8 mouse cellular contexts compared by ENCODE assay signal in the genomic region with DNA sequence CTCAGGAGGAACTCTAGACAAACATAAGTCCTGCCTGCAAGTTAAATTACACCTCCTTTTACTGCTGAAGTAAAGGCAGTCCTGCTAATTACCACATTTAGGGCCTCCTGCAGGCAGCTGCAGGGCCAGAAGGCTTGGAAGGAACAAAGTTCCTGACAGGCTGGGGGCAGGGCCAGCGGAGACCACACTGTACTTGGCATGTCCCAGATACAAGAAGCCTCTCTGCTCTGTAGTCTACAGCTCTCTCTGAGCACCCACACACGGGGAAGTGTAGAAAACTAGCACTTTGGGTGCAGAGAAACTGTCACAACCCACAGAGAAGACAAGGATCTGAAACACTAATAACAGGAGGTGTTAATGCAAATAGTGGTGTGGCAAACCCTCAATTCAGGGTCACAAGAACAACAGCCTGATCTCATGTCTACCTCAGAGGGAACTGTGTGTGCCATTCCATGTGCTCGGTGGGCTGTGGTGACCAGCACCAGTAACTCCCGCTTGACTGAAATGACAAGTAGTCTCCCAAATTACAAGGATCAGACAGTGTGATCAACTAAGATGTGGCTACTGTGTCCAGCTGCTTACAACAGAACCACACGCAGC. TPM values are rescaled to one million over a fixed set of nuclear protein-coding genes. Genes with fewer than 3 reads are reported as not detected.
A peak's percentile ranks its signal among the peaks of the same experiment; 100 is the strongest.
DNase-seq lines count a peak whose midpoint lies in the region; ATAC-seq and TF ChIP-seq lines count a peak whose summit lies in the region.

No protein-coding gene starts in this region.

- H3K36me3 ChIP-seq in CH12.LX (replicated peaks in 1 of 2; ENCODE audit: control insufficient read depth in 1 of 2, insufficient read depth in 1 of 2, low read length in 1 of 2), result peaks cover 16 to 53% of the 10 kb centered on the region in 2 experiments
- H3K36me3 ChIP-seq in forebrain, embryonic 16.5 days (ENCODE audit: control insufficient read depth, insufficient read depth), result no peaks in the 10 kb centered on the region
- no peaks in the 10 kb centered on the region for H3K36me3 ChIP-seq in hindbrain, embryonic 14.5 days (replicated peaks; ENCODE audit: control insufficient read depth, insufficient read depth)

- H3K4me3 ChIP-seq in gastrocnemius, adult 2 months, result no peak overlapping the region
- H3K4me3 ChIP-seq in CH12.LX (replicated peaks in 1 of 3; ENCODE audit: low read depth in 2 of 3, low read length in 2 of 3, poor library complexity in 1 of 3), result no peak overlapping the region
- H3K4me3 ChIP-seq in forebrain, embryonic 16.5 days (replicated peaks; ENCODE audit: low read length), result no peak overlapping the region
- no peak overlapping the region for H3K4me3 ChIP-seq in hindbrain, embryonic 14.5 days (replicated peaks; ENCODE audit: low read length)

- H3K79me2 ChIP-seq in CH12.LX (replicated peaks; ENCODE audit: control insufficient read depth, extremely low read depth, insufficient read depth, poor library complexity, severe bottlenecking), result peaks cover 97% of the 10 kb centered on the region

- DNase-seq in gastrocnemius, adult 2 months, result peak; percentile 59
- no peak for DNase-seq in gastrocnemius, adult 8-10 months (ENCODE audit: low spot score in 2 of 2)
- peak; percentile 87 for DNase-seq in CH12.LX (ENCODE audit: extremely low read depth)
- DNase-seq in kidney, postnatal 4 days, result peak; percentile 44 to 59
- peak; percentile 38 to 77 for DNase-seq in right cerebral cortex, postnatal 36 days (ENCODE audit: low spot score in 2 of 2)
- no peak for DNase-seq in hindbrain, embryonic 14.5 days (ENCODE audit: low spot score)

- H3K27me3 ChIP-seq in CH12.LX (replicated peaks), result no peaks in the 10 kb centered on the region
- no peaks in the 10 kb centered on the region for H3K27me3 ChIP-seq in forebrain, embryonic 16.5 days (replicated peaks; ENCODE audit: control insufficient read depth, insufficient read depth, low read length)
- H3K27me3 ChIP-seq in hindbrain, embryonic 14.5 days (ENCODE audit: control insufficient read depth, insufficient read depth, low read length), result no peaks in the 10 kb centered on the region

- ATAC-seq in forebrain, embryonic 16.5 days, result peak; percentile 63
- no peak for ATAC-seq in hindbrain, embryonic 14.5 days (ENCODE audit: low FRiP score)
- no peak; the same call in 1 of the 2 replicates for ATAC-seq in monocyte, adult 5-6 weeks (replicated peaks; ENCODE audit: insufficient number of reproducible peaks, low FRiP score, low TSS enrichment, poor library complexity, severe bottlenecking)

- no peak for TF ChIP-seq RAD21 in CH12.LX (IDR thresholded peaks at IDR 0.05; ENCODE audit: low read depth, low read length)

- no peak overlapping the region for H3K9ac ChIP-seq in CH12.LX (ENCODE audit: insufficient read depth, low read depth)
- no peak overlapping the region for H3K9ac ChIP-seq in forebrain, embryonic 16.5 days (replicated peaks; ENCODE audit: low read depth, low read length)
- H3K9ac ChIP-seq in hindbrain, embryonic 14.5 days, result no peak overlapping the region

- peak; percentile 85 for TF ChIP-seq EP300 in CH12.LX (IDR thresholded peaks at IDR 0.05; ENCODE audit: low read length)

- peaks cover 39 to 89% of the 10 kb centered on the region in 2 experiments for H3K4me1 ChIP-seq in CH12.LX (ENCODE audit: control insufficient read depth in 1 of 2, insufficient read depth in 2 of 2)
- peaks cover 39% of the 10 kb centered on the region for H3K4me1 ChIP-seq in forebrain, embryonic 16.5 days (replicated peaks; ENCODE audit: control insufficient read depth, insufficient read depth, low read length)
- H3K4me1 ChIP-seq in hindbrain, embryonic 14.5 days (replicated peaks; ENCODE audit: control insufficient read depth, insufficient read depth, low read length), result 0 out of 2 replicates have a peak, but pooled peaks cover 5% of the 10 kb centered on the region

- H3K4me2 ChIP-seq in CH12.LX (ENCODE audit: insufficient read depth, low read depth, poor library complexity, severe bottlenecking), result peak overlapping the region; percentile 69
- H3K4me2 ChIP-seq in forebrain, embryonic 16.5 days (ENCODE audit: low read length), result no peak overlapping the region
- H3K4me2 ChIP-seq in hindbrain, embryonic 14.5 days (replicated peaks), result no peak overlapping the region

- WGBS in forebrain, embryonic 16.5 days, result 22% methylated on average over 5 of the region's 5 CpGs
- WGBS in hindbrain, embryonic 14.5 days, result 47% methylated on average over 5 of the region's 5 CpGs

- in situ Hi-C loops in CH12.LX (cut with MboI; ENCODE audit: low pct_ligation_motif_present, low pct_unique_long_range_greater_than_20kb, low sequenced_read_pairs), result no loop called here

- intact Hi-C loops in gastrocnemius, adult 2 months (cut with DNase I), result no loop called here

- peak overlapping the region; percentile 59 for H3K27ac ChIP-seq in gastrocnemius, adult 2 months
- peak overlapping the region; percentile 88 for H3K27ac ChIP-seq in CH12.LX (ENCODE audit: insufficient read depth, low read depth)
- H3K27ac ChIP-seq in forebrain, embryonic 16.5 days (ENCODE audit: low read length), result no peak overlapping the region
- no peak overlapping the region for H3K27ac ChIP-seq in hindbrain, embryonic 14.5 days

- TF ChIP-seq POLR2A in CH12.LX (IDR thresholded peaks at IDR 0.05; ENCODE audit: low read depth, low read length), result peak; percentile 20; the same call in 1 of the 2 replicates

- no peaks in the 10 kb centered on the region for H3K9me3 ChIP-seq in CH12.LX (replicated peaks; ENCODE audit: low read length)
- H3K9me3 ChIP-seq in forebrain, embryonic 16.5 days (ENCODE audit: control insufficient read depth, low read length), result no peaks in the 10 kb centered on the region
- no peaks in the 10 kb centered on the region for H3K9me3 ChIP-seq in hindbrain, embryonic 14.5 days (ENCODE audit: control insufficient read depth, low read length)

- no peak for TF ChIP-seq CTCF in gastrocnemius, adult 2 months (IDR thresholded peaks at IDR 0.05)
- no peak for TF ChIP-seq CTCF in CH12.LX (conservative IDR thresholded peaks at IDR 0.05 in 1 of 2, IDR thresholded peaks at IDR 0.05 in 1 of 2; ENCODE audit: low read depth in 2 of 2, low read length in 2 of 2)

- dilution Hi-C loops in CH12.LX (cut with MboI; ENCODE audit: extremely low pct_ligation_motif_present, extremely low pct_unique_long_range_greater_than_20kb, low sequenced_read_pairs), result no loop called here

TF ChIP-seq in CH12.LX, 34 proteins besides CTCF, POLR2A, EP300 and RAD21 (continues in another document):
- no peak for TF ChIP-seq CHD1 (IDR thresholded peaks at IDR 0.05; ENCODE audit: low read depth, low read length)
- TF ChIP-seq HCFC1 (IDR thresholded peaks at IDR 0.05; ENCODE audit: low read depth, low read length), result no peak
- TF ChIP-seq POLR2AphosphoS2 (IDR thresholded peaks at IDR 0.05; ENCODE audit: low read depth, low read length), result no peak
- no peak for TF ChIP-seq ZNF384 (IDR thresholded peaks at IDR 0.05; ENCODE audit: low read depth, low read length)
- no peak for TF ChIP-seq ZC3H11A (IDR thresholded peaks at IDR 0.05; ENCODE audit: low read depth, low read length)
- TF ChIP-seq ZKSCAN1 (IDR thresholded peaks at IDR 0.05; ENCODE audit: borderline replicate concordance, low read depth, low read length), result no peak
- no peak for TF ChIP-seq ZMIZ1 (IDR thresholded peaks at IDR 0.05; ENCODE audit: low read depth, low read length)
- TF ChIP-seq MXI1 (IDR thresholded peaks at IDR 0.05; ENCODE audit: low read depth, low read length), result peak; percentile 83; the same call in 1 of the 2 replicates
- TF ChIP-seq MAZ (IDR thresholded peaks at IDR 0.05; ENCODE audit: low read depth, low read length), result no peak
- 0 out of 2 replicates have a peak, but pooled peaks have one; percentile 28 for TF ChIP-seq TBP (conservative IDR thresholded peaks at IDR 0.05; ENCODE audit: low read depth, low read length)
- peak; percentile 7; the same call in 1 of the 2 replicates for TF ChIP-seq ELF1 (IDR thresholded peaks at IDR 0.05; ENCODE audit: low read depth, low read length)
- peak; percentile 36; the same call in 1 of the 2 replicates for TF ChIP-seq JUN (IDR thresholded peaks at IDR 0.05; ENCODE audit: insufficient read depth, low read depth, low read length)
- peak; percentile 92 for TF ChIP-seq MYC (IDR thresholded peaks at IDR 0.05; ENCODE audit: low read depth, low read length)
- TF ChIP-seq UBTF (IDR thresholded peaks at IDR 0.05; ENCODE audit: low read depth, low read length), result peak; percentile 42; the same call in 1 of the 2 replicates
- no peak for TF ChIP-seq GABPA (IDR thresholded peaks at IDR 0.05; ENCODE audit: insufficient replicate concordance, low read depth, low read length)
- no peak for TF ChIP-seq PAX5 (IDR thresholded peaks at IDR 0.05; ENCODE audit: low read length)

RNA-seq across cellular contexts. Expression of gene Grb2, which starts 37.8 kb away (rescaled TPM):
- 10 to 100 TPM; 60.3 to 74.7 TPM for total RNA-seq in gastrocnemius, adult 2 months (2021)
- total RNA-seq in gastrocnemius, adult 8-10 months (2022), result 10 to 100 TPM; 60.8 to 77.6 (median 67.7) TPM
- total RNA-seq in CH12.LX (2012; rRNA removed) (63.6 and 67.7 TPM in 2 replicates), CH12.LX (2014; rRNA removed) (110 and 117 TPM in 2 replicates)
- 228 and 241 TPM in 2 replicates for polyA plus RNA-seq in CH12.LX (2012; ENCODE audit: insufficient read length, low read depth)
- polyA plus RNA-seq in forebrain, embryonic 16.5 days (2015; fragmentation: Nextera tagmentation; extraction: Ambion mirVana), result 188 and 194 TPM in 2 replicates
- 121 and 139 TPM in 2 replicates for polyA plus RNA-seq in hindbrain, embryonic 14.5 days (2014; fragmentation: Nextera tagmentation; extraction: Ambion mirVana)
- 28.1 to 56.7 TPM (median 47.2 TPM) in 3 replicates for total RNA-seq in monocyte, adult 5-6 weeks (2017)

RNA-seq across cellular contexts. Expression of gene Slc25a19, which starts 42.5 kb away (rescaled TPM):
- total RNA-seq in gastrocnemius, adult 2 months (2021), result 10 to 100 TPM; 43.1 to 51.5 TPM
- 10 to 100 TPM; 35.7 to 45.7 (median 40.7) TPM for total RNA-seq in gastrocnemius, adult 8-10 months (2022)
- total RNA-seq in CH12.LX (2012; rRNA removed) (277 and 312 TPM in 2 replicates), CH12.LX (2014; rRNA removed) (278 and 294 TPM in 2 replicates)
- 374 and 398 TPM in 2 replicates for polyA plus RNA-seq in CH12.LX (2012; ENCODE audit: insufficient read length, low read depth)
- 57.2 and 63.0 TPM in 2 replicates for polyA plus RNA-seq in forebrain, embryonic 16.5 days (2015; fragmentation: Nextera tagmentation; extraction: Ambion mirVana)
- polyA plus RNA-seq in hindbrain, embryonic 14.5 days (2014; fragmentation: Nextera tagmentation; extraction: Ambion mirVana), result 37.8 and 42.3 TPM in 2 replicates
- 14.2 to 23.5 TPM (median 15.3 TPM) in 3 replicates for total RNA-seq in monocyte, adult 5-6 weeks (2017)

RNA-seq across cellular contexts. Expression of gene Mif4gd, which starts 57.8 kb away (rescaled TPM):
- 10 to 100 TPM; 46.0 to 55.0 TPM for total RNA-seq in gastrocnemius, adult 2 months (2021)
- 10 to 100 TPM; 34.1 to 43.9 (median 40.3) TPM for total RNA-seq in gastrocnemius, adult 8-10 months (2022)
- 143 and 177 TPM in 2 replicates for total RNA-seq in CH12.LX (2012; rRNA removed)
- total RNA-seq in CH12.LX (2014; rRNA removed), result 160 and 174 TPM in 2 replicates
- polyA plus RNA-seq in CH12.LX (2012; ENCODE audit: insufficient read length, low read depth), result 131 and 143 TPM in 2 replicates
- 9.8 and 12.9 TPM in 2 replicates for polyA plus RNA-seq in forebrain, embryonic 16.5 days (2015; fragmentation: Nextera tagmentation; extraction: Ambion mirVana)
- 11.3 and 13.5 TPM in 2 replicates for polyA plus RNA-seq in hindbrain, embryonic 14.5 days (2014; fragmentation: Nextera tagmentation; extraction: Ambion mirVana)
- total RNA-seq in monocyte, adult 5-6 weeks (2017), result 37.5 to 42.1 TPM (median 41.2 TPM) in 3 replicates

Comparison
In these comparisons a context has a peak if more than half of its experiments do, and no peak if none do; other contexts are left out.
1. DNase-seq: peak in gastrocnemius, adult 2 months (single experiment), CH12.LX (single experiment), kidney, postnatal 4 days (2 of 2) and right cerebral cortex, postnatal 36 days (2 of 2); none in gastrocnemius, adult 8-10 months (0 of 2) and hindbrain, embryonic 14.5 days (single experiment).
2. H3K27ac ChIP-seq: peak in gastrocnemius, adult 2 months (single experiment) and CH12.LX (single experiment); none in forebrain, embryonic 16.5 days (single experiment) and hindbrain, embryonic 14.5 days (single experiment).
3. RNA of gene Slc25a19, which starts 42.5 kb away (total RNA-seq): 277 to 312 TPM in CH12.LX; 43.1 to 51.5 TPM in gastrocnemius, adult 2 months, 35.7 to 45.7 TPM in gastrocnemius, adult 8-10 months and 14.2 to 23.5 TPM in monocyte, adult 5-6 weeks; every median in the first group is over 4 times any median in the second.